Mouse (Mus musculus): Measurements from ENCODE around the gene Srd5a1. TPM values are rescaled to one million over a fixed set of nuclear protein-coding genes. Genes with fewer than 3 reads are reported as not detected.
"Not testable (repeated sequence)": the region's sequence is repeated elsewhere in the genome, so short reads cannot be mapped to it uniquely, and the experiment has no call there.

Srd5a1 gene
- polyA plus RNA-seq, 1 experiment from 2014 or later = 29.2 TPM

DNA sequence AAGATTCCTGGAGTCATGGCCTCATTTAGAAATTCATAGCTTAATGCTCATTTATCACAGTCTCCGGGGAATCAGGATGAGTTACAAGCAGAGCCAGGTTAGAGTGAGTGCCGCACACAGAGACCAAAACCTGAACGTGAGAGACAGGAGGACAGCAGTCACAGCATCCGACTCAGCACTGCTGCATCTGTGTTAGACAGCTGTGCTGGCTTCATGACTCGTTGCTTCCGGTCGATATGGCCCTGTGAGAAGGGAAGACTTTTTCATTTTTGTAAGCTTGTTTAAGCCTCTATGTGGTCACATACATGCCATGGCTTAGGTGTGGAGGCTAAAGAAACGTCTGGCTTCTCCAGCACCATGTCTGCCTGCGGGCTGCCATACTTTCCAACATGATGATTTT lies 26.4 kb upstream of the Srd5a1 start:
- no peak for DNase-seq (ENCODE audit: extremely low spot score, low spot score)
- H3K36me3 ChIP-seq (replicated peaks) = peaks cover 87% of the 10 kb centered on the region
- no peak overlapping the region for H3K4me3 ChIP-seq
- H3K4me1 ChIP-seq = no peaks in the 10 kb centered on the region
- H3K27ac ChIP-seq = no peak overlapping the region
- 92% methylated on average over 9 of the region's 9 CpGs for WGBS
- H3K9me3 ChIP-seq = no peaks in the 10 kb centered on the region
- H3K27me3 ChIP-seq (ENCODE audit: poor library complexity, severe bottlenecking) = no peaks in the 10 kb centered on the region

DNA sequence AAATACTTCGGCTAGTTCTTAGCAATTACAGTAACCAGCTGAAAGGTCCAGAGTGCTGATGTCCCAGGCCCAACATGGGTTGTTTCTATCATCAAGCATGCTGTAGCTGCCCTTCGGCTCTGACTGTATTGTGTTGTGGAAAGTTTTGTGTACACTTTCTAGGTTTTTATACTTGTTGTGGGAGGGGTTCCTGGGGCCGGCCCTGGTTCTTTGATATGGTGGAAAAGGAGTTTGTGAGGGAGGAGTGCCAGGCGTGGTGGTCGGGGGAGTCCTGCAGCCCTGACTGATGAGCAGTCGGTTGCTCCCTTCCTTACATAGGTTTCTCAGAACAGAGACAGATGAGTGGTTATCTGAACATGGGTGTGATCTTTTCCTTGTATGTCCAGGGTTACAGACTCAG lies 25.6 kb upstream of the Srd5a1 start:
- no peak overlapping the region for H3K4me3 ChIP-seq
- H3K4me1 ChIP-seq = no peaks in the 10 kb centered on the region
- H3K27ac ChIP-seq = no peak overlapping the region
- H3K36me3 ChIP-seq (replicated peaks) = peaks cover 90% of the 10 kb centered on the region
- WGBS = 92% methylated on average over 6 of the region's 6 CpGs
- DNase-seq (ENCODE audit: extremely low spot score, low spot score) = no peak
- H3K9me3 ChIP-seq = no peaks in the 10 kb centered on the region
- H3K27me3 ChIP-seq (ENCODE audit: poor library complexity, severe bottlenecking) = no peaks in the 10 kb centered on the region

DNA sequence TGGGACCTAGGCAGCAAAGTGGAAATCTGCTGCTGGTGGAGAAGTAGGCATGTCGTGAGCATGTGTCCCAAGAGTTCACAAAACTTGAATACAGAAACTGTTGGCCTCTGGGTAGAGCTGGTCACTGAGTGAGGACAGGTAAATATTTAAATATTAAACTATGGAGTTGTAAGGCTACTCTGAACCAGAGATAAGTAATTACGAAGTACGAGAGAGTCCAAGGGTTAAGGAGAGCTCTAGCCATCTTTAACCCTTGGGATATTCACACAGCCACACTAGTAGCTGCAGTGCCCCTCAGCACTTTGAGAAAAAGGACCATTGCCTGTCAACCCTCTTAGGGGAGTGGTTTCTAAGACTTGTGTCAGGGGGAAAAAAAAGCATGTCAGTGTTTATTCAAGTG lies 25.1 kb upstream of the Srd5a1 start:
- no peaks in the 10 kb centered on the region for H3K27me3 ChIP-seq (ENCODE audit: poor library complexity, severe bottlenecking)
- WGBS = 94% methylated on average over 3 of the region's 3 CpGs
- no peak overlapping the region for H3K4me3 ChIP-seq
- H3K36me3 ChIP-seq (replicated peaks) = peaks cover 94% of the 10 kb centered on the region
- DNase-seq (ENCODE audit: extremely low spot score, low spot score) = no peak
- H3K27ac ChIP-seq = no peak overlapping the region
- H3K4me1 ChIP-seq = no peaks in the 10 kb centered on the region
- H3K9me3 ChIP-seq = no peaks in the 10 kb centered on the region

DNA sequence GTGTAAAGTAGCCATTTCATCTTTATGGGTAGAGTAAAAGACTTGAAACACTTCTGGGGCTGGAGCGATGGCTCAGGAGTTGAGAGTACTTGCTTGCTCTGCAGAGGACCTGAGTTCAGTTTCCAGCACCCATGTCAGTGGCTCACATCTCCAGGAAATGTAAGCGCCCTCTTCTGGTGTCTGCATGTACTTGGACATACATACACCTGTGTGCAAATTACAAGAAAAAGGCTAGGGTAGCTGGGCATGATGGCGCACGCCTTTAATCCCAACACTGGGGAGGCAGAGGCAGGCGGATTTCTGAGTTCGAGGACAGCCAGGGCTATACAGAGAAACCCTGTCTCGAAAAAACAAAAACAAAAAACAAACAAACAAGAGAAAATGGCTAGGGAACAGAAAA lies 24.6 kb upstream of the Srd5a1 start:
- not testable (repeated sequence) for H3K9me3 ChIP-seq; H3K27me3 ChIP-seq (ENCODE audit: poor library complexity, severe bottlenecking); DNase-seq (ENCODE audit: extremely low spot score, low spot score); H3K27ac ChIP-seq; H3K4me3 ChIP-seq; H3K4me1 ChIP-seq
- WGBS = 93% methylated on average over 7 of the region's 7 CpGs
- peaks cover 100% of the 10 kb centered on the region for H3K36me3 ChIP-seq (replicated peaks)

DNA sequence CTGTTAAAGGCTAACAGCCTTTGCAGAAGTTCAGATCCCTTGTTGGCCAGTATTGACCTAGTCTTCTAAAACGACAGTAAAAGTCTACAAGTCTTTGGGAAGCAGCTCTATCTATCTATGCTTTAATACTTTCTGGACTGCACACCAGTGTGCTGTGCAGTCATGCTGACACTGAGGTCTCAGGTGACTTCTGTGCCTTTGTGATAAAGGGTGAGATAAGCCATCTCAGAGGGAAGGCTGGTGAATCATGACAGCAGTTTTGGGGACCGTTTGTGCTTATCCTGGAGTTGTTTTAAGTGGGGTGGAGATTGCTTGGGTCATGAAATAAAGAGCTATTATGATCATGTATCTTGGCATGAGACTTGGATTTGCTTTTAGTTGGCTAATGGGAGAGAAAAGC lies 22.7 kb upstream of the Srd5a1 start:
- Histone ChIP-seq H3K27me3 (ENCODE audit: poor library complexity, severe bottlenecking) (no peaks in the 10 kb centered on the region), H3K36me3 (replicated peaks) (peaks cover 100% of the 10 kb centered on the region), H3K4me1 (no peaks in the 10 kb centered on the region), H3K9me3 (no peaks in the 10 kb centered on the region), H3K4me3 (no peak overlapping the region), H3K27ac (no peak overlapping the region)
- 90% methylated on average over 2 of the region's 2 CpGs for WGBS
- DNase-seq (ENCODE audit: extremely low spot score, low spot score) = no peak

DNA sequence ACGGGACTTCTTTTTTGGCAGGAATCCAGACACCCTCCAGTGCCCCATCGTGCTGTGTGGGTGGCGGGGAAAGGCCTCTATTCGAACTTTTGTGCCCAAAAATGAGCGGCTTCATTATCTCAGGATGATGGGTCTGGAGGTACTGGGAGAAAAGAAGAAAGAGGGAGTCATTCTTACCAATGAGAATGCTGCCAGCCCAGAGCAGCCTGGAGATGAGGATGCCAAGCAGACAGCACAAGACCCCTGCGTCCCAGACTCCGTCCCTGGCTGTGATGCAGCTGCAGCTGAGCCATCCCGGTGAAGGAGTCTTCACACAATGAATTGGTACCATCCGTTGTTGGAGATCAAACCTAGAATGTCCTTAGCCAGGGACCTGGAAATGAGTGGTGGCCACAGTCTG lies 22.3 kb upstream of the Srd5a1 start:
- Histone ChIP-seq H3K27me3 (ENCODE audit: poor library complexity, severe bottlenecking) (no peaks in the 10 kb centered on the region), H3K9me3 (no peaks in the 10 kb centered on the region), H3K27ac (no peak overlapping the region), H3K4me3 (no peak overlapping the region), H3K4me1 (no peaks in the 10 kb centered on the region), H3K36me3 (replicated peaks) (peaks cover 100% of the 10 kb centered on the region)
- no peak for DNase-seq (ENCODE audit: extremely low spot score, low spot score)
- 91% methylated on average over 9 of the region's 9 CpGs for WGBS

DNA sequence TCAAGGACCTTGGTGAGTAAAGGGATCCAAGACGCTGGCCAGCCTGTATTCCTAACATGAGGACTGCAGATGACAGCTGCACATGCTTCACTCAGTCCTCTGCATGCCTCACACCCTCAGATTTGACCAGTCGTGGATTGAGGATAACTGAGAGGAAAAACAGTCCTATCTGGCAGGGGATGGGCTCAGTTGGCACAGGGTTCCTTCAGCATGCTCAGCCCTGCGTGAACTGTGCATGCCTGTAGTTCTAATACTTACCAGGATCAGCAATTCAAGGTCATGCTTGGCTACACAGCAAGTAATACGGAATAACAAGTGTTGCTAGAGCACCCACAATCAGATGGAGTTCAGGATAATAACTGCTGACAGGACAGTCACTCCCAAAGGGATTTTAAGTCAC lies 20.4 kb upstream of the Srd5a1 start:
- Histone ChIP-seq H3K27ac (no peak overlapping the region), H3K27me3 (ENCODE audit: poor library complexity, severe bottlenecking) (no peaks in the 10 kb centered on the region), H3K4me3 (no peak overlapping the region), H3K9me3 (no peaks in the 10 kb centered on the region), H3K36me3 (replicated peaks) (peaks cover 100% of the 10 kb centered on the region), H3K4me1 (no peaks in the 10 kb centered on the region)
- 89% methylated on average over 4 of the region's 4 CpGs for WGBS
- no peak for DNase-seq (ENCODE audit: extremely low spot score, low spot score)

DNA sequence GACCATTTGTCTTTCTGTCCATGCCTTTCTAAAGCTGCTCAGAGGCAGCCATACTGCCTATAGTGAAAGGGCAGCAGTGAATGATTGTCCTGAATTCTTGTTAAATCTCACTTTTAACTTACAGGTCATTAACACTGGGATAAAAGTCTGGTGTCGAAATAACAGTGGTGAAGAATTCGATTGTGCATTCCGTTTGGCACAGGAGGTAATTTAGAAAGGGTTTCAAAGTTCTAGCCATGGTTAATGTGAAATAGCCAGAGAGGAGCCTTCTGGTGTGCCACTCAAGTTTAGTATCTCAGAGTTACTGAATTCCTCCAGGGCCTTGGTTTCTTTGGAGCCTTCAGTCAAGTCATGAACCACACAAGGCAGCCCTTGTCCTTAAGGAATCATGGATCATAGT lies 19.9 kb upstream of the Srd5a1 start:
- DNase-seq (ENCODE audit: extremely low spot score, low spot score) = no peak
- Histone ChIP-seq H3K36me3 (replicated peaks) (peaks cover 100% of the 10 kb centered on the region), H3K27me3 (ENCODE audit: poor library complexity, severe bottlenecking) (no peaks in the 10 kb centered on the region), H3K4me3 (no peak overlapping the region), H3K9me3 (no peaks in the 10 kb centered on the region), H3K27ac (no peak overlapping the region), H3K4me1 (no peaks in the 10 kb centered on the region)
- WGBS = 97% methylated on average over 3 of the region's 3 CpGs

DNA sequence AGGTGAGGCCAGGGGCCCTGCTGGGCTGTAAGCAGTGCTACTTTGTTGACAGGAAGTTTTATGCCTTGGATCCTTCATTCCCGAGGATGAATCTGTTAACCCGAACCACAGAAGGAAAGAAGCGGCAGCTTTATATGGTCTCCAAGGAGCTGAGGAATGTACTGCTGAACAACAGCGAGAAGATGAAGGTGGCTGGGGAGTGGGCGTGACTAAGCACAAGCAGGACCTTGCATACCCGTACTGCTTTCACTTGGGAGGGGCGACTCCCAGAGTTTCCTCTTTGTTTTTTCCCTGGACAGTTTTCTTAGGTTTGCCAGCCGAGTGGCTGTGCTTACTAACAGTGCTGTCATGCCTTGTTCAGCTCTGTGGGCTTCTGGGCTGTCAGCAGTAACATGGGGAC lies 19.3 kb upstream of the Srd5a1 start:
- Histone ChIP-seq H3K9me3 (no peaks in the 10 kb centered on the region), H3K27me3 (ENCODE audit: poor library complexity, severe bottlenecking) (no peaks in the 10 kb centered on the region), H3K4me3 (no peak overlapping the region), H3K4me1 (no peaks in the 10 kb centered on the region), H3K36me3 (replicated peaks) (peaks cover 100% of the 10 kb centered on the region), H3K27ac (no peak overlapping the region)
- 90% methylated on average over 8 of the region's 8 CpGs for WGBS
- DNase-seq (ENCODE audit: extremely low spot score, low spot score) = no peak

DNA sequence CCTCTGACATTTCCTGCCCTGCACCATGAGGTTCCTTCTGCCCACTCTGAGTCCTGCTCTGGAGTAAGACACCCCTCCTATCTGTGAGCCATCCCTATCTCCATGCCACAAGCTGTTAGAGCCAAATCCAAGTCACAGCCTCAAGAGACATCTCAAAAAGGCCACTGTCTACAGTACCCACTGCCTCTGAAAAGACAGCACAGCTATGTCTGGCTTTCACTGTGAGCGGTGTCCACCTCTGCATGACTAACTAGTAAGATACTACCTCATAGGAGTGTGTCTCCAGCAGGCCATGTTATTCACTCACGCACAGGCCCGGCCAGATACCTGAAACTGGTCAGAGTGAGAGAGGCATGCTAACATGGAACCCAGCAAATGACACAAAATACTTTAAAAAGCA lies 16.7 kb upstream of the Srd5a1 start:
- H3K36me3 ChIP-seq (replicated peaks) = peaks cover 100% of the 10 kb centered on the region

DNA sequence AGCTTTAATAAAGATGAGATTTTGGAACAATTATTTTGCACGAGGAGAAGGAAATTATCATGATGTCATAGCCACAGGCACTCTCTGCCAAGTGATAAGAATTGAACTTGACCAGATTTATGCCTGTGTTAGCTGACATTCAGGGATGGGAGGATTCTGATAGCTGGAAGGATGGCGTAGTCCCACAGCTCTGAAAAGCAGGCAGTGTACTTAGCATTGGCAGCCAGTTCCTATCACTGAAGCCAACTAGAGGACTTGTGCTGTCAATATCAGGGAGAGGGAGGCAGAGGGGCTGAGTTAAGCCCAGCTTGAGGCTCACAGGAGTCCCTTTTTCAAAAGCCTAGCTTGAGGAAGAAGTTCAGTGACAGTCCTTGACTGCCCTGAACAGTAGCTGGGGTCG lies 13.3 kb upstream of the Srd5a1 start:
- no peak overlapping the region for H3K4me3 ChIP-seq
- H3K4me1 ChIP-seq = no peaks in the 10 kb centered on the region
- H3K27me3 ChIP-seq (ENCODE audit: poor library complexity, severe bottlenecking) = no peaks in the 10 kb centered on the region
- peaks cover 99% of the 10 kb centered on the region for H3K36me3 ChIP-seq (replicated peaks)
- 90% methylated on average over 3 of the region's 3 CpGs for WGBS
- no peaks in the 10 kb centered on the region for H3K9me3 ChIP-seq
- no peak overlapping the region for H3K27ac ChIP-seq
- no peak for DNase-seq (ENCODE audit: extremely low spot score, low spot score)

More for the DNA sequence above, 16.7 kb upstream of the Srd5a1 start:
- no peak for DNase-seq (ENCODE audit: extremely low spot score, low spot score)
- Histone ChIP-seq H3K4me3 (no peak overlapping the region), H3K9me3 (no peaks in the 10 kb centered on the region), H3K27ac (no peak overlapping the region), H3K27me3 (ENCODE audit: poor library complexity, severe bottlenecking) (no peaks in the 10 kb centered on the region), H3K4me1 (no peaks in the 10 kb centered on the region)
- 92% methylated on average over 3 of the region's 3 CpGs for WGBS

DNA sequence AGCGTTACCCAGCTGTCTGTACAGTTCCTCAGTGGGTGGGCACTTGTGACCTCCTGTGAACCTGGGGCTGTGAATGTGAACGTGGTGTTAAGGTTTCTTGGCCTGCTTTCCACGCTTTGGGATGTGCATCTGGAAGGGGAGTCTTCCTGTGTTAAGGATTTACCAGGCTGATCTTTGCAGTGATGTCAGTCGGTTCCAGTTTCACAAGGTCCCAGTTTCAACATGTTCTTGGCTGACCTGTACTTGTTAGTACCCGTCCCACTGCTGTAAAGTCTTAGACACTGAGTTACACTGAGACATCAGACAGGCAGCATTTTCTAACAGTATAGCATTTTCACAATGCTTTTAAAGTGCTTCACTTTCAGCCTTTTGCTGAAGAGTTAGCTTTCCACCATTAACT lies 12.6 kb upstream of the Srd5a1 start:
- Histone ChIP-seq H3K36me3 (replicated peaks) (peaks cover 99% of the 10 kb centered on the region), H3K27ac (no peak overlapping the region), H3K4me3 (no peak overlapping the region), H3K27me3 (ENCODE audit: poor library complexity, severe bottlenecking) (no peaks in the 10 kb centered on the region), H3K9me3 (no peaks in the 10 kb centered on the region), H3K4me1 (no peaks in the 10 kb centered on the region)
- WGBS = 86% methylated on average over 5 of the region's 5 CpGs
- DNase-seq (ENCODE audit: extremely low spot score, low spot score) = no peak

DNA sequence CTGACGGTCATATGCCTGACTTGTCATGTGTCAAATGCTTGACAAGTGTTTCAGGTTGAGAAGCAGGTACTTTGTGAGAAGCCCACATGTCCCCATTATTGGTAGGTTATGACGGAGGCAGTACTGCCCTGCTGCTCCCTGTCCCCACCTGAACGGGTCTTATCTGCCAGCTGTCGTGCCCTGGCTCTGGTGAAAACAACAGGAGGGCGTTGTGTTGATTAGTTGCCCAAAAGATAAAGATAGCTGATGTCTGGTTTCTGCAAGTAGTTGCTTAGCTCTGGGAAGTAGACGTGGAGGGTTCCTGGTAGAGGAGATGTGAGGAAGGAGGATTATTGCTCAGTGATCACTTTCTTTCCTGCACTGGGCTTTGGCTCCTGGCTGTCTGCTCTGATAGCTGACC lies 5.5 kb upstream of the Srd5a1 start:
- H3K4me1 ChIP-seq = peaks cover 10% of the 10 kb centered on the region
- peaks cover 87% of the 10 kb centered on the region for H3K36me3 ChIP-seq (replicated peaks)
- no peaks in the 10 kb centered on the region for H3K9me3 ChIP-seq
- DNase-seq (ENCODE audit: extremely low spot score, low spot score) = no peak
- H3K27me3 ChIP-seq (ENCODE audit: poor library complexity, severe bottlenecking) = no peaks in the 10 kb centered on the region
- WGBS = 89% methylated on average over 6 of the region's 6 CpGs
- H3K4me3 ChIP-seq = no peak overlapping the region
- no peak overlapping the region for H3K27ac ChIP-seq

DNA sequence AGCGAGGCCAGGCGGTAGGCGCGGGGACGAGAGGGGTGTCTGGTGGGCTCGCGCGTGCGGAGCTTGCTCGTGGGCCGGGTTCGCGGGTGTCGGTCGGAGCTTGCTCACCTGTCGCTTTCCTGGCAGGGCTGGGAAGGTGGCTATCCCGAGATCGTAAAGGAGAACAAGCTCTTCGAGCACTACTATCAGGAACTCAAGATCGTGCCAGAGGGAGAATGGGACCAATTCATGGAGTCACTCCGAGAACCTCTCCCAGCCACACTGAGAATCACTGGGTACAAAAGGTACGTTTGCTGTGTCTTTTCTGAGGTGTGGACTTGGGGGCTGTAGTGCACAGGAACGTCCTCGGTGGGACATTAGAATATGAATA lies 918 bp upstream of the Srd5a1 start:
- DNase-seq (ENCODE audit: extremely low spot score, low spot score) = no peak
- H3K4me3 ChIP-seq = peak overlapping the region; percentile 96
- H3K27me3 ChIP-seq (ENCODE audit: poor library complexity, severe bottlenecking) = peaks cover 6% of the 10 kb centered on the region; the same call in 1 of the 2 replicates
- peaks cover 42% of the 10 kb centered on the region for H3K36me3 ChIP-seq (replicated peaks)
- H3K9me3 ChIP-seq = no peaks in the 10 kb centered on the region
- under 1% methylated on average over 24 of the region's 24 CpGs for WGBS
- H3K4me1 ChIP-seq = peaks cover 24% of the 10 kb centered on the region
- H3K27ac ChIP-seq = peak overlapping the region; percentile 94
